Mouse (Mus musculus) heart, adult 2 months (tissue): Measurements from ENCODE around the gene Cx3cl1.

Experiments used
- CTCF ChIP-seq: fragments of 200-600 bp; IDR thresholded peaks from 2 replicates; pipeline ENCODE4 v1.8.1; 2022; ENCODE audit warnings: antibody characterized with exemption, mild to moderate bottlenecking, moderate library complexity
- EP300 ChIP-seq: fragments of 200-500 bp; IDR thresholded peaks from 2 replicates; pipeline ENCODE4 v1.6.1; 2011; ENCODE audit warnings: low read depth, low read length, control low read depth; ENCODE audit not compliant: insufficient read depth
- POLR2A ChIP-seq: fragments of 200-500 bp; IDR thresholded peaks from 2 replicates; pipeline ENCODE4 v1.6.1; 2011; ENCODE audit warnings: mild to moderate bottlenecking, low read depth, low read length, control low read depth; ENCODE audit not compliant: insufficient read depth

DNA sequence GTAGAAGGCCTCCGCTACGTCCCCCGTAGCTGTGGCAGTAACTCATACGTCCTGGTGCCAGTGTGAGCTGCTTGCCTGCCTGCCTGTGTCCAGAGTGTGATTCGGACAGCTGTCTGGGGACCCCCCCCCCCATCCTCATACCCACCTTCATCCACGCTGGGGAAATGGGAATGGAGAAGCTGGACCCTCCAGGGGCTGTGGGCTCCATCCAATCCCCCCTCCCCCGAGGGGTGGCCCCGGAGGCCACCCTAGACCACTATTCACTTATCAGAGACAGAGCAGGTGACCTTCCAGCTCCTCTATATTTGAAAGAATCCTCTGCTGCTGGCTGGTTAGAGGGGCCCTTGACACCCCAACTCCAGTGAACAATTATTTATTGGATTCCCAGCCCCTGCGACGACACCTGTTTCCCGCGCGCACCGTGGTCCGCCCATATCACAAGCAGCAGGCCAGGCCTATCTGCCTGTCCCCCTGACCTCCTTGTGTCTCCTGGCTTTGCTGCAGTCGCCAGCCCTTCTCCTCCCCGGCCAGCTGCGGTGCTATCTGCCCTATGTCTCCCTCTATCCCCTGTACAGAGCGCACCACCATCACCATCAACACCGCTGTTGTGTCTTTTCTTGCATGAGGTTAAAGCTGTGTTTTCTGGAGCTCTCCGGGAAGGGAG is 8.8 kb downstream of the Cx3cl1 start:
- TF ChIP-seq CTCF (no peak), POLR2A (no peak), EP300 (no peak)
